Mouse (Mus musculus) brown adipose tissue, adult 24 weeks (tissue): ENCODE measurements around the gene Foxj1. TPM values are rescaled to one million over a fixed set of nuclear protein-coding genes. Genes with fewer than 3 reads are reported as not detected.

Experiments used
- H3K27ac ChIP-seq: fragments of 200-500 bp; replicated peaks from 2 replicates; pipeline ENCODE4 v1.5.1; 2012; ENCODE audit warnings: low read depth, mild to moderate bottlenecking, low read length
- H3K4me1 ChIP-seq: fragments of 200-500 bp; 2 replicates; pipeline ENCODE4 v1.6.1; 2012; ENCODE audit warnings: low read length, mixed read lengths; ENCODE audit not compliant: control insufficient read depth, insufficient read depth, insufficient read length
- H3K4me3 ChIP-seq: fragments of 200-500 bp; 2 replicates; pipeline ENCODE4 v1.5.1; 2012; ENCODE audit warnings: low read depth, mild to moderate bottlenecking, low read length, moderate library complexity; ENCODE audit not compliant: insufficient read depth
- polyA plus RNA-seq: library from polyadenylated mRNA; stranded (reverse); fragments of >200 nt; gene quantifications from 2 replicates; pipeline ENCODE4 v1.2.4, GENCODE M21; 2012; ENCODE audit not compliant: missing spikeins, insufficient read depth, insufficient read length

Foxj1 gene
- polyA plus RNA-seq, 1 experiment, result not detected

DNA sequence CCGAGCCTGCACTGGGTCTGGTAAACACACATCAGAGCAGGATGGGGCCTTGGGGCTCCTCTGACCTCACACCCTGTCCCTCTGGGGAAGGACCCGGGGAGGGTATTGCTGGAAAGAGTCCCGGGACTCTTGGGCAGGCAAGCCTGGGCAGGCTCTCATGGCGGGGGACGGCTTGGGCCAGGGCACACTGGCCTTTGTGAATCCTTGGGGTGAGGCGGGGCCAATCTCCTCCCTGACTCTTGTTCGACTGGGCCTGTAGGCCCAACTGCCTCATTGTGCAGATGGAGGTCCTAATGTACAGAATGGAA, 5.0 kb downstream of the Foxj1 start:
- H3K4me1 ChIP-seq, result no peaks in the 10 kb centered on the region

DNA sequence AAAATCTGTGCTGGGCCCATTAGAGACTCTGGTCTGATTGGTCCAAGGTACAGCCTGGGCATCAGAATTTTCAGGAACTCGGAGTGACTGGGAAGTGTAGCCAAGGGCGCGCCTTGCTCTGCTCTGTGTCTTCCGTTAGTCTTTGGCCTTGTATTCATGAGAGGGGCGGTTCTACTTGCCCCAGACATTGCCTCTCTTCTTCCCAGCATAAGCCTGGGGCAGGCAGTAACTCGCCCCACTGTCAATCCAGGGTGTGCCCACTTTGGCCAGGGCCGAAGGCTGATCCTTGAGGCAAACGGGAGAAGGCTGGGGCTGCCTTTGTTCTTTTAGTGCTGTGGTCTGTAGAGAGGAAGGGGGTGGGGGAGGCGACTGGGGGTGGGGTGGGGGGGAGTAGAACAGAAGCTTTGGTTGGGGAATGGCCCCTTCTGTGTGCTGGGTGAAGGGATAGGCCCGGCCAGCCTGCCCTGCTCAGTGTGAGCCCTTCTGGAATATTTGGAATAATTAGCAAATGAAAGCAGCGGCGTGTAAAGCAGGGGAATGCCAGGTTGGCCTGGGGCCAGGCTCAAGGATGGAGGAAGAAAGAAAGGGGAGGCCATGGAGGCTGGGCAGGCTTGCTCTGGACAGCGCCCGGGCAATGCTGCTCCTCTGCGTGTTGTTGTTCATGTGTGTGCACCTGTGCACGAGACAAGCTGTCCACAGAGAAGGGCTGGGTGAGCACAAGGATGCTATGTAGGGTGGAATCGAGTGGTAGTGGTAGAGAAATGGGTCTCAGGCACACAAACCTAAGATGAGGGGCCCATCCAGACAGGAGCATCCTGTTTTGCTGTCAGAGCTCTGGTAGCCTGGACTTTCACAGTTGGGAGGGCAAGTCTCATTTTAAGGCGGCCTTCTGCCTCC, 5.6 kb downstream of the Foxj1 start:
- Histone ChIP-seq H3K4me1 (no peaks in the 10 kb centered on the region), H3K27ac (no peak overlapping the region), H3K4me3 (no peak overlapping the region)

More for the DNA sequence above, 5.0 kb downstream of the Foxj1 start:
- Histone ChIP-seq H3K4me3 (no peak overlapping the region), H3K27ac (no peak overlapping the region)

GRCm38 (mm10) chr11:116326963-116327603, 8.1 kb downstream of the Foxj1 start:
- Histone ChIP-seq H3K27ac (no peak overlapping the region), H3K4me3 (no peak overlapping the region), H3K4me1 (no peaks in the 10 kb centered on the region)

GRCm38 (mm10) chr11:116318719-116319659, 16.2 kb downstream of the Foxj1 start:
- H3K4me3 ChIP-seq, result peak overlapping the region; percentile 55
- H3K27ac ChIP-seq, result no peak overlapping the region
- no peaks in the 10 kb centered on the region for H3K4me1 ChIP-seq

- no peak overlapping the region for H3K4me3 ChIP-seq
- no peaks in the 10 kb centered on the region for H3K4me1 ChIP-seq
- no peak overlapping the region for H3K27ac ChIP-seq
These were observed 22.8 kb downstream of the Foxj1 start for GRCm38 (mm10) chr11:116312359-116312758.

DNA sequence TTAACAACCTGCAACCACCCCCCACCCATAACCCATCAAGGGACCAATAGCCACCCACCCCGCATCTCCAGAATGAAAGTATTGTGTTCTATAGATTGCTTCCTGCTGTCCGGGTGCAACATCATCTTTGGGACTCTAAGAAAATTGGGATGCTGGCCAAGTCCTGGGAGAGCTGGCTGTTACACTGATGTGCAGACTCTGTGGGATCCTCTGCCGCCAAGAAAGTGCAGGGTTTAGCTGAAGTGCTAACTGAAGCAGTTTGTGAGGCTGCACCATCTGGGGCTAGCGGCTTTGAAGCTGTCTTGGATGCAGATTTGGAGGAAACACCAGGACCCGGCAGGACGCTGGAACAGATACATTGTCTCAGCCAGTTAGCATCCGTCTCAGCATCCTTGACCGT, 24.0 kb downstream of the Foxj1 start:
- no peak overlapping the region for H3K27ac ChIP-seq
- H3K4me3 ChIP-seq, result no peak overlapping the region
- H3K4me1 ChIP-seq, result no peaks in the 10 kb centered on the region; the same call in 1 of the 2 replicates

GRCm38 (mm10) chr11:116309601-116310000, 25.6 kb downstream of the Foxj1 start:
- Histone ChIP-seq H3K4me3 (no peak overlapping the region), H3K4me1 (peaks cover 5% of the 10 kb centered on the region), H3K27ac (no peak overlapping the region)

DNA sequence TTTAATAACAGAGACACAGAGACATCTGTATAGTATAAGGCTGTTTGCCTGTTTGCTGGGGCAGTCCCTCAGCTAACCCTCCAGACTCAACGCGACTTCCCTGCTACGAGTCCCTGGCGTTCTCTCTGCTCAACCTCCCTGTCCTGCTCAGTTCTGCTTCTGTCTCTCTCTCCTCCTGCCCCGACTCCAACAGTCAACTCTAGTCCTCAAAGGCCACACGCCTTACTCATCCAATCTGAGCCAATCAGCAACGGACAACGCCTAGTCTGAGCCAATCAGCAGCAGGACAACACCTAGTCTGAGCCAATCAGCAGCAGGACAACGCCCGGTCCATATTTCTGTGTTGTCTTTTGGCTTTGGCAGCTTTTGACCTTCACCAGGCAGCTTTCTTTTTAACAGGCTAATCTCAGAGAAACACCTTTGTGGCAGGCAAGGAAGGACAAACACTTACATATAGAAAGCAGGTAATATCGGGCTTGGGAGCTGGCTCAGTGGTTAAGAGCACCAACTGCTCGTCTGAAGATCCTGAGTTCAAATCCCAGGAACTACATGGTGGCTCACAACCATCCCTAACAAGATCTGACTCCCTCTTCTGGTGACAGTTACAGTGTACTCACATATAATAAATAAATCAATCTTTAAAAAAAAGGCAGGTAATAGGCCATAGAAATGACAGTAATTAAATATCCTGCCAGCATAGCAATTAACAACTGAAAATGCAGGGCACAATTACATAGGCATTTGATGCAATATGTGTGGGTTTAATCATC, 27.3 kb downstream of the Foxj1 start:
- Histone ChIP-seq H3K4me3 (no peak overlapping the region), H3K4me1 (peaks cover 5% of the 10 kb centered on the region), H3K27ac (no peak overlapping the region)

- Histone ChIP-seq H3K27ac (peak within 1 kb of the TSS; percentile 14; the same call in 1 of the 2 replicates), H3K4me3 (peak within 1 kb of the TSS; percentile 90), H3K4me1 (peaks cover 5% of the 10 kb centered on the region)
These were observed 28.0 kb downstream of the Foxj1 start, which contains the start of gene Exoc7 for GRCm38 (mm10) chr11:116307019-116307725. Gene Exoc7, minus strand, starts transcription at chr11:116307233.

GRCm38 (mm10) chr11:116306126-116306982, 28.8 kb downstream of the Foxj1 start:
- peak overlapping the region; percentile 90 for H3K4me3 ChIP-seq
- H3K4me1 ChIP-seq, result peaks cover 5% of the 10 kb centered on the region
- H3K27ac ChIP-seq, result peak overlapping the region; percentile 14; the same call in 1 of the 2 replicates

DNA sequence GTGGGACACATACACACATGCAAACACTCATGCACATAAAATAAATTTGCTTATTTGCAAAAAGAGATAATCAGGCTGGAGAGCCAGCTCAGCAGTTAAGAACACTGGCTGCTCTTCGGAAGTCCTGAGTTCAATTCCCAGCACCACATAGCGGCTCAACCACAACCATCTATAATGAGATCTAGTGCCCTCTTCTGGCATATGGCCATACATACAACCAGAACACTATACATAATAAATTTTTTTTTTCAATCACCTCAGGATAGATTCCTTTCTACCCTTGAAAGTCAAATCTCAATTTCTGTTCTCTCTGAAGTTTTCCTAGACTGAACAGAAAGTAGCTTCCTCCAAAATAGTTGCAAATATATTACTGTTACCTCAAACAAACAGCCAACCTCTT, 29.8 kb downstream of the Foxj1 start:
- Histone ChIP-seq H3K4me3 (no peak overlapping the region), H3K27ac (no peak overlapping the region), H3K4me1 (peaks cover 5% of the 10 kb centered on the region)

DNA sequence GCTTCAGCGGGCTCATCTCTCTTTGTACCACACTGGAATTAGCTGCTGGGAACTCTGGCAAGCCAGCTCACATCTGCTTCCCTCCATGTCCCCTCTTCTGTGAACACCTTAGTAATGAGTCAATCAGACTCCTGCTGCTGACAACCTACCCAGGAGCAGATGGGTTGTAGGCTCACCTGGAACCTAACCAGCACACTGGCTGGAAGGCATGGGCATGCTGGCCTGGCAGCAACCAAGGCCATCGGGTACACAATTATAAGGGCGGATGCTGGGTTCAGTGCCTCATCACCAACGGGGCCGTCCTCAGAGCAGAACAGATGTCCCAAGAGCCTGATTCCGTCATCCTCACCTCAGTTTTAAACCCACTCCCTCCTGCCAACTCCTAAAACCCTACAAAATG, 36.6 kb downstream of the Foxj1 start:
- no peak overlapping the region for H3K27ac ChIP-seq
- no peaks in the 10 kb centered on the region for H3K4me1 ChIP-seq
- no peak overlapping the region for H3K4me3 ChIP-seq

GRCm38 (mm10) chr11:116298221-116298620, 37.0 kb downstream of the Foxj1 start:
- Histone ChIP-seq H3K27ac (no peak overlapping the region), H3K4me1 (no peaks in the 10 kb centered on the region), H3K4me3 (no peak overlapping the region)
